8 mouse cellular contexts compared by ENCODE assay signal in the genomic region with DNA sequence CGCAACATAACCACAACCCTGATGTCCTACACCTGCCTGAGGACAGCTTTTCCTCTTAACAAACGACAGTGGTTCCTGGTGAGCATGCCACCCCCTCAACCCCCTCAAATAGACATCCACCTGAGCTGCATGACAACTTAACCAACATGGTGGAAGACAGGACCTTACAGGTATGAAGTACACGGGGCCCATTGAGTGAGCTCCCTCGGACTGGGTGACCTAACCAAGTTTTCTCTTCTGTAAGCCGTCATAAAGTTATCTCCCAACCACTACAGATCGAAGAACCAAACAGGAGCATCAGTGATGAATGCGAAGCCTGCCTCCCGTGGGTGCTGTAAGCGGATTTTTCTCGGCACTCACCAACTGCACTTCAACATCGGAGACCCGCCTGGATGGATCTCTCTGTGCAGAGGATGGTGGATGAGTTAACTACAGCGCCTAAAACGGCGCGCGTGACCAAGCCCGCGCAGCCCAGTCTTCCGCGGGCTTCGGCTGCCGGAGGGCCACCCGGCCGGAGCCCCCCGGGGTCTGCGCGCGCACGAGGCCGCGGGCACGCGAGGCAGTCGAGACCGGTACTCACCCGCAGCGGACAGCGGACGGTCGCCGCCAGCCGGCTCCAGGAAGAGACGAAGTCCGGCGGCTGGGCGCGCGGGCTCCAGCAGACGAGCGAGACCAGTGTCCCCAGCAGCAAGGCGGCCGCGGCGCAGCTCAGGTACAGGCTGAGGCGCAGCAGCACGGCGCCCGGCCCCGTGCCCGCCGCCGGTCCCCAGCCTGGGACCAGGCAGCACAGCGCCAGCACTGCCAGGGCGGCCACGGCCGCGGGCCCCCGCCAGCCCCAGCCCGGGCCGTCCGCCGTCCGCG. TPM values are rescaled to one million over a fixed set of nuclear protein-coding genes. Genes with fewer than 3 reads are reported as not detected.
A peak's percentile ranks its signal among the peaks of the same experiment; 100 is the strongest.
DNase-seq lines count a peak whose midpoint lies in the region; ATAC-seq and TF ChIP-seq lines count a peak whose summit lies in the region.

A gene (plus strand): TSS at position 570 of the 861 bp plus-strand sequence.

- no peaks in the 10 kb centered on the region for H3K36me3 ChIP-seq in forebrain, embryonic 11.5 days (ENCODE audit: control insufficient read depth, insufficient read depth, low read length)

- no peak within 1 kb of the TSS for H3K27ac ChIP-seq in forebrain, embryonic 11.5 days (ENCODE audit: low read depth, low read length)

- peak within 1 kb of the TSS; percentile 87 for H3K4me3 ChIP-seq in forebrain, embryonic 11.5 days (ENCODE audit: low read depth, low read length)

- H3K4me1 ChIP-seq in forebrain, embryonic 11.5 days (replicated peaks; ENCODE audit: control insufficient read depth, insufficient read depth, low read length) = peaks cover 7% of the 10 kb centered on the region; the same call in 1 of the 2 replicates

- H3K4me2 ChIP-seq in forebrain, embryonic 11.5 days (ENCODE audit: low read depth, low read length, severe bottlenecking) = peak within 1 kb of the TSS; percentile 96

- no peaks in the 10 kb centered on the region; the same call in 1 of the 2 replicates for H3K27me3 ChIP-seq in forebrain, embryonic 11.5 days (ENCODE audit: control insufficient read depth, insufficient read depth, low read length)

- intact Hi-C loops in heart, postnatal 10 days (cut with DNase I) = loop anchor here (5.0 kb wide), 1 partner anchor 59 kb away; no protein-coding TSS in a partner anchor

- H3K9me3 ChIP-seq in forebrain, embryonic 11.5 days (ENCODE audit: control insufficient read depth, low read length) = no peaks in the 10 kb centered on the region

- peak; percentile 80 for ATAC-seq in forebrain, embryonic 11.5 days (replicated peaks; ENCODE audit: low FRiP score)

- peak; percentile 38 for DNase-seq in ES-CJ7 (ENCODE audit: low read depth, low spot score)
- peak; percentile 69 for DNase-seq in brain, embryonic 14.5 days (ENCODE audit: low read depth)
- peak; percentile 85 for DNase-seq in forebrain, embryonic 11.5 days (ENCODE audit: low spot score)
- DNase-seq in heart, postnatal 10 days = peak; percentile 69
- DNase-seq in kidney, postnatal 4 days = peak; percentile 70 to 80
- peak; percentile 61 for DNase-seq in lung, postnatal 10 days
- DNase-seq in retina, postnatal 1 day = peak; percentile 68
- peak; percentile 71 for DNase-seq in thymus, postnatal 4 days

- TF ChIP-seq POLR2A in brain, embryonic 14.5 days (IDR thresholded peaks at IDR 0.05; ENCODE audit: borderline replicate concordance, extremely low read depth, insufficient read depth, insufficient read length, poor library complexity, severe bottlenecking) = 0 out of 2 replicates have a peak, but pooled peaks have one; percentile 31

- 2% methylated on average over 70 of the region's 75 CpGs for WGBS in forebrain, embryonic 11.5 days

- no peak for TF ChIP-seq CTCF in brain, embryonic 14.5 days (IDR thresholded peaks at IDR 0.05; ENCODE audit: borderline replicate concordance, extremely low read depth, insufficient read depth, insufficient read length)

- H3K9ac ChIP-seq in forebrain, embryonic 11.5 days (ENCODE audit: low read length) = peak within 1 kb of the TSS; percentile 80

RNA-seq across cellular contexts. Expression of the gene that starts here (rescaled TPM):
- polyA plus RNA-seq in brain, embryonic 14.5 days (2012; rRNA removed) = 11.0 and 14.7 TPM in 2 replicates
- 15.6 and 15.9 TPM in 2 replicates for polyA plus RNA-seq in forebrain, embryonic 11.5 days (2014; fragmentation: Nextera tagmentation; extraction: Ambion mirVana)
- total RNA-seq in heart, postnatal 10 days (2021) = 10 to 100 TPM; 13.4 to 16.5 TPM
